Mouse (Mus musculus): ENCODE results near the gene Mtfp1.

Gene Mtfp1

DNA sequence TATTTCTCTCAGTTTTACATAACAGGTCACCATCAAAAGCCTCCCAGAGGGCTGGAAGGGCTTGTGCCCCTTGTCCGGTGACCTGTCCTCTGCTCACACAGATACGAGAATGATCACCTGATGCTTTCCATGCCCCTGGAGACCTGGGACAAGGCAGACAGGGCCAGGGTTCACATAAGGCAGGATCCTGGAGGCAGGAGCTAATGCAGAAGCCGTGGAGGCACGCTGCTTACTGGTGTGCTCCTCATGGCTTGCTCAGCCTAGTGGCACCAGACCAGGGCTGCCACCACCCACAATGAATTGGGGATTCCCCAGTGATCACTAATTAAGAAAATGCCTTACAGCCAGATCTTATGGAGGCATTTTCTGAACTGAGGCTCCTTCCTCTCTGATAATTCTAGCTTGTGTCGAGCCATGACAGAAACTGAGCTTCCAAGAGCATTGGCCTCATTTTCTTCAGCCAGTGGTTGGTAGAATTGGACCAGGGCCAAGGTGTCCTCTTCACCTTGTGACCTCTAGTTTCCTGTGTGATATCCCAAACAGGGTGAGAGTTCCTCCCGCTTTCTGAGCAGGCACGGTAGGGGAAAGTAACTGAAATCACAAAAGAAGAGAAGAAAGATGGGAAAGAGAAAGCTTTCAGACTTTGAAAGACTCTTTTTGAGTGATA lies 16.8 kb downstream of the Mtfp1 start:
- DNase-seq = no peak

DNA sequence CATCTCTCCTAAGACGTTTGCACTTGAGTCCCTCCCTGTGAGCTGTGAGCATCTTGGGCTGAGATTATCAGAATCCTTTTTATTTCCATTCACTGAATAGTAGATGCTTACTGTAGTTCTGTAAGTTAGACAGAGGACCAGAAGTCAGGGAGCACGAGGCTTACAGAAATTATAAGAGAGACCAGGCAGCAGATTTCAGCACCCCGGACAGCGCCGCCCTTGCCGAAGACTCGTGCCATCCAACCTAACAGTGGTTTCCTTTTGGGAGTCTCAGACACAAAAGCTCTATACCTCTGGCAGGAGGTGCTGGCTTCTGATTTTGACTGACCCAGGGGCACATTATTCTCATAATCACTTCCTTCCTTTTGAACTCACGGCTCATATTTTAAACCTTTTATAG lies 18.6 kb downstream of the Mtfp1 start:
- no peak for DNase-seq

DNA sequence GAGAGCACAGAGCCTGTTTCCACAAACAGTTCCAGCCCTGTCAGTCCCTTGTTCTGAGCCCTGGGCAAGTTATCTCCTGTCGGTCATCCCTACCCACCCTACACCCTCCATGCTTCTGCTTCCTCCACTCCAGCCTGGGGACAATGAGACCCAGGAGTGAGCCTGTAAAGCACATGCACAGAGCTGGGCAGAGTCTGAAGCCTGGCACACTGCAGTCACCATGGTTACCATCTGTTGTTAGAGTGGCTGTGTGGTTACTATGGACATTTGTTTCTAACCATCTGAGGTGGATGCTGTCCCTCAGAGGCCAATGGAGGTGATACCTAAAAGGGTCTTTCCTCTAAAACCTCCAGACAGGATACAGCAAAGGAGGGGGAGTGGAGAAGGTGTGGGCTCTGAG lies 25.6 kb downstream of the Mtfp1 start:
- DNase-seq = no peak

DNA sequence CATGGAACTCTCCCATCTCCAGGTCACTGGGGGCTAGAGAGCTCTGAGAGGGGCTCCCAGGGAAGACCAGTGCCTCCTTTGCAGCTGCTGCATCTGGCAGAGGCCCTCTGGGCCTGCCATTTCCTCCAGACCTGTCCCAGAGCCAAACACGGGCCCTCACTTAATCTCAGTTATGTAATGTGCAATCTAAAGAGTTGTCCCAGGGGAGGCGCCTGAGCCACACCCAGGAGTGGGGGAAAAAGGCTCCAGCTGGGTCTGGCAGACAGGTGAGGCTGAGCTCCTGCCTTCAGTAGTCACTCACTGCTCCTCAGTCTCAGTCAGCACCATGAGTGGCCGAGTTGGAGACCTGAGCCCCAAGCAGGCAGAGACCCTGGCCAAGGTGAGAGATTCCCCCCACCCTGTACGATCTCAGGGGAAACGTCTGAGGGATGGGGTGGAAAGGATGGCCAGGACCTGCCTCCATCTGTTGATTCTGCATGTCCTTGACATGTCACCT lies 30.6 kb downstream of the Mtfp1 start, which contains the start of gene Sec14l3:
Sec14l3 (plus strand) TSS at position 215 of the 496 bp plus-strand sequence.
- DNase-seq = no peak

DNA sequence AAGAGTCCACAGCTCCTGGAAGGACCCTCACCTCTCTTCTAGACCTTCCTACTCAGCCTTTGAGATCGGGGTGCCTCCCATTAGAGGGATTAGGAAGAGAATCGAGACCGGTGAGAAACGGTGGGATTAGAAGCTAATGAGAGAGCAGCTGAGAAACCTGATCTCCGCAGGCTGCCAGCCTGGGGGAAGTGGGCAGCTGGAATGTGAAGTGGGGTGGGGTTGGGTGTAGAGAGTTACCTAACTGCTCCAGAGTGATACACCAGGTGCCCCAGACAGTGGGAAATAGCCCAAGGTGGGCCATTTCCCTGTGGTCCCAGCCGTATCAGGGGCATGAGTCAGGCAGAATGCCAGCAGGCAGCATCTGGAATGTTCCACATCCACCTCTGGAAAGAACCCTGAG lies 32.3 kb downstream of the Mtfp1 start:
- no peak for DNase-seq

DNA sequence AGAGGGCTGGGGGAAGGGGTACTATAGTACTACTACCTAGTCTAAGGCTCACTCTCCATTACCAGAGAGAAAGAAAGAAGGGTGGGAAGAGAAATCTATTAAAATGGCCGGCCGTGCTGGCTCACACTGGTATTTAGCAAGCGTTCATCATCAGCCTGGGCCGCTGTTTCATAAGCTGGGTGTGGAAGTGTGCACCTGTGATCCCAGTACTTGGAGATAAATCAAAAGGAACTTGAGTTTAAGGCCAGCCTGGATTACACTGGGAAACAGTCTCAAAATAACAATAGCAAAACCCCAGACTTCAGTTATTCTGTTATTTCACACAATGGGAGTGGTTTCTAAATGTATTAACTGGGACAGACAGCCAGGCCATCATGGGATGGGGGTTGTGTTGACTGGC lies 32.7 kb downstream of the Mtfp1 start:
- no peak for DNase-seq

DNA sequence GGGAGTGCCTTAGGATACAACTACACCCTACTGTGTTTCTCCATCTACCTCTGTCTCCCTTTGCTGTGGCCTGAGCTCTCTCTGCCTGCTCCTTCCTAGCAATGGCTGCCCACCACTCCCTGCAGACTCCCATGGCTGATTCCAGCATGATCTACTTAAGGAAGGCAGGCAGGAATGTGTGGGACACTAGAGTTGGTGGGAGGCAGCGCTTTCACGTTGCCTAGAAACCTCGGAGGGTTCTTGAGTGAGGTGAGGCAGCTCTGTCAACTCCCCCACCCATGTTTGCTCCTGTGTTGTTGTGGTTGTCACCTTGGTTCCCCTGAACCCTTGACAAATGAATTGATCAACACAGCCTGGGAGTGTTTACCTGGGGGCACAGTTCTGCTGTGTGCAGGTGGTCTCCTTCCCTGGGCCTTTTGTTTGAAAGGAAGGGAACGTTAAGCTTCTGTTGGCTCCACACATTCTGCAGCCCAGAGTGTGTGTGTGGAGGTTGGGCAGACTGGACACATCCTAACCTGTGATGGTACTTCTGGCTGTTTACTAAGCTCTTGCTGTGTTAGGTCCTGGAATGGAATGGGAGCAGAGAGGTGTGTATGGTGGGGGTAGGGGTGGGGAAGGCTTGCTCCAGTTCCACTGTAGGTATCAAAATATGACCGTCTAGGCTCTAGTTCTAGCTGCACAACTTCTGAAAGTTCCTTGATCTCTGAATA lies 34.2 kb downstream of the Mtfp1 start:
- DNase-seq = no peak

DNA sequence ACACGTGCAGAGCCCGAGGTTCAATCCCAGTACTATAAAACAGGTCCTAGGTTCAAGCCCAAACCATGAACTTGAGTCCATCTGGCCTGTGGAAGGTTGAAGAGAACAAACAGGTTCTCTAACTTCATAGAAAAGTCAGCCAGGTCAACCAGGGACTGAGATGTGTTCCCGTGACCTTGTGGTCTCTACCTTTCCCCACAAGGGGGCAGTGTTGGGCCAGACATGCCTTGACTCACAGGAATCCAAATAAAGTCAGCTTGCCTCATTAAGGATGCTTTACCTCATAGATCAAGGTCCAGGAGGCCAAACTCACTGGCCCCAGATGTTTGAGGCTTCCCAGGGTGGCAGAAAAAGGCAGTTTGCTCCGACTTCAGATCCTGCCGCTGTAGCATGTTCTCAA lies 41.7 kb downstream of the Mtfp1 start:
- peak; percentile 27 for DNase-seq

DNA sequence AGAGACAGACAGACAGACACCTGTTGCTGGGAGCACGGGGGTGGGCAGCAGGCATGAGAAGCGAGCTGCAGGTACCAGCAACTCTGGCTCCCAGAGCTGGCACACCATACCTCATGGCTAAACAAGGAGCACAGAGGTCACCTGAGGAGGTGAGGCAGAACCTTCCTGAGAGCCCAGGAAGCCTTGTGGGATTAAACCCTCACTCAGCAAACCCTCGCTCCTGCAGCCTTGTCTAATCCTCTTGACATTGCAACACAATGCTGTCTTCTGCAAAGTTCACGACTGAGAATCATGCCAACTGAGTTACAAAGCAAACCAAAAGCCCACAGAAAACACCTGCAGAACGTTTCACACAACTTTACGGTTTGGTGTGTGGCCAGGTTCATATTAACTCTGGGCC lies 46.8 kb downstream of the Mtfp1 start:
- DNase-seq = no peak

DNA sequence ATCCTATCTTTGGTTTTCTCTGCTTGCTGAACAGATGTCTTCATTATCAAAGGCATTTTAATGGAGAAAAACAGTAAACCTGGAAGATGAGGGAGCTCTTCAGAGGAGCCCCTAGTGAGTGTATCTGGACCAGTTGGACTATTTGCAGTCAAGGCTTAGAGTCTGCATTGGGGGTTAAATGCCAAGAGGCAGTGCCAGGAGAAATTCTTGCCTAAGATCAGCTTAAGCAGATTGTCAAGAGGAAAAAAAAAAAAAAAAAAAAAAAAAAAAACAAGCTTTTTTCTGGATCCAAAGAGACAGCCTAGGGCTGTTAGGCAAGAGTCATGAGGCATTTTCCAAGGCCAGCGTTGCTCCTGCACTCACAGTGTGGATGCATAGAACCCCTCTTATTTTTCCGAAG lies 47.5 kb downstream of the Mtfp1 start:
- no peak for DNase-seq

DNA sequence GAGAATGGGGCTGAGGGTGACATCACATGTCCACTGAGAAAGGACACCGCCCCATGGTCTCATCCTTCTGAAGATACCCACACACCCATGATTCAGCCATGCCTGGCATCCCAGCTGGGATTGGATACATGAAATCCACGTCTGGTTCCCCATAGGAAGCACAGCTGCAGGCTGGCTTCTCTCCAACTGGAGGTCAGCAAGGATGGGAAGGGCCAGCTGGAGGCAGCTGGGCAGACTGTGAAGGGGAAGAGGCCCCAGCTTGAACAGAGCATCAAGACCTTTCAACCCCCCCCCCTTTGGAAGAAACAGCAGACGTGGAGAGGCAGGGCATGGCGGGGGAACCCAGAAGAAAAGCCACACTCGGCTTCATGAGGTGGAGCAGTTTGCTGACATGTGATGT lies 48.7 kb downstream of the Mtfp1 start:
- DNase-seq = no peak

DNA sequence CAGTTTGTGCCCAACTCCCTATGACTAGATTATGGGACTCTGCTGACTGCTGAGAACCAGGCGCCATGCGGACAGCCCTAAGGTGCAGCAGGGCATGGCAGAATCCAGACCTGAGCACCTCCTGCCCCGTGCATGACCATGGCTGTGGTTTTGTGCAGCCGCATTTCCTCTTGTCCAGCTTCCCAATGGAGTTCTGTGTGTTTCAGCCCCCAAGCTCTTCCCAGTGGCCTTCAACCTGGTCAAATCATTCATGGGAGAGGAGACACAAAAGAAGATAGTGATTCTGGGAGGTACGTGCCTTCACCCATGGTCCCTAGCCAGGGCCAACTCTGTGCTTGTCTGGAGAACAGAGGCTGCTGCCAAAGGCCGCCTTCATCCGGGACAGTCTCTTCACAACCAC lies 52.2 kb downstream of the Mtfp1 start:
- DNase-seq = no peak
